Mouse (Mus musculus): ENCODE measurements at regions not wholly inside any gene's neighbourhood (a gene's known extent, or its start where the extent isn't known, plus 50 kb on each side); places are given as distances from the start of the nearest gene placed in this dataset.

DNA sequence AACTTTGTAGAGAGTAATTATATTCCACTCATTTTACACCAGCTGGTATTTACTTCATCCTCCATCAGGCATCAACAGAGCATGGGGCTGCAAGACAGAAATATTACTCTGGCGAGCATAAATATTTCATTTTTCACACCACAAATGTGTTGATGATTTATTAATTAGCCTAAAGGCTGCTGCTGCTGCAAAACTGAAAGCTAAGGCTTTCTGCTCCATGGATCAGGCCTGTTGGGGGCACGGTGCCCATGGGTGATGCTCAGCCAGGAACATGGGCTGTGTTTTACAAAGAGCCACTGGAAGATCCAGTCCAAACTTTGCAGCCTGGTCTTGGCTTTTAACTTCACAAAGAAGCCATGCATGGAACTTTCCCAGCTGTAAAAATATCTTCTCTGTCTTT lies 167.4 kb downstream of the 4930474N05Rik start:
- no peak for TF ChIP-seq CTCF (IDR thresholded peaks at IDR 0.05; ENCODE audit: extremely low read depth, insufficient read depth, insufficient read length, insufficient replicate concordance)
- no peak for TF ChIP-seq POLR2A (IDR thresholded peaks at IDR 0.05; ENCODE audit: low read depth, low read length)
